Mouse (Mus musculus) CH12.LX (cell line): ENCODE measurements at regions not wholly inside any gene's neighbourhood (a gene's known extent, or its start where the extent isn't known, plus 50 kb on each side); places are given as distances from the start of the nearest gene placed in this dataset.

ENCODE experiments used
- DNase-seq: peaks from one replicate; pipeline ENCODE4 v3.0.0-alpha.2; 2013; ENCODE audit errors: extremely low read depth
- H3K27ac ChIP-seq: 2 replicates; pipeline ENCODE4 v1.5.1; 2012; ENCODE audit warnings: low read depth, mild to moderate bottlenecking, control low read depth, moderate library complexity; ENCODE audit not compliant: insufficient read depth
- H3K27me3 ChIP-seq: replicated peaks from 2 replicates; pipeline ENCODE3; 2012; ENCODE audit warnings: inconsistent platforms
- H3K36me3 ChIP-seq, 2 experiments: replicated peaks in 1 of 2; 2 replicates each; pipeline versions ENCODE3 to v1.6.1; 2012; ENCODE audit warnings: inconsistent platforms in 1 of 2, low read length in 1 of 2, mild to moderate bottlenecking in 1 of 2, mixed read lengths in 1 of 2, moderate library complexity in 1 of 2; ENCODE audit not compliant: control insufficient read depth in 1 of 2, insufficient read depth in 1 of 2
- H3K4me1 ChIP-seq, 2 experiments: 2 replicates each; pipeline ENCODE4 v1.6.1; 2012; ENCODE audit warnings: inconsistent platforms in 1 of 2, moderate library complexity in 1 of 2; ENCODE audit not compliant: insufficient read depth in 2 of 2, control insufficient read depth in 1 of 2
- H3K4me2 ChIP-seq: 2 replicates; pipeline ENCODE4 v1.6.1; 2012; ENCODE audit warnings: low read depth, mild to moderate bottlenecking, control low read depth; ENCODE audit not compliant: poor library complexity, insufficient read depth, severe bottlenecking
- H3K4me3 ChIP-seq, 3 experiments: fragments of 150-350 bp in 1 of 3; sonication (generic) in 1 of 3; replicated peaks in 1 of 3; 2 replicates each; pipeline versions ENCODE3 to v1.5.1; 2011 to 2012; ENCODE audit warnings: low read depth in 2 of 3, low read length in 2 of 3, mild to moderate bottlenecking in 2 of 3, moderate library complexity in 2 of 3, control low read depth in 1 of 3, improper control_type of control experiment in 1 of 3, inconsistent platforms in 1 of 3, mixed read lengths in 1 of 3; ENCODE audit not compliant: poor library complexity in 1 of 3
- H3K79me2 ChIP-seq: replicated peaks from 2 replicates; pipeline ENCODE4 v1.6.1; 2012; ENCODE audit warnings: mild to moderate bottlenecking, moderate library complexity; ENCODE audit not compliant: control insufficient read depth, poor library complexity, insufficient read depth, severe bottlenecking; ENCODE audit errors: extremely low read depth
- H3K9ac ChIP-seq: 2 replicates; pipeline ENCODE4 v1.6.1; 2012; ENCODE audit warnings: low read depth, mild to moderate bottlenecking, control low read depth, moderate library complexity; ENCODE audit not compliant: insufficient read depth
- H3K9me3 ChIP-seq: replicated peaks from 2 replicates; pipeline ENCODE3; 2012; ENCODE audit warnings: low read length, inconsistent platforms, mixed read lengths
- BHLHE40 ChIP-seq: IDR thresholded peaks from 2 replicates; pipeline ENCODE4 v1.6.1; 2011; ENCODE audit warnings: mild to moderate bottlenecking, low read depth, low read length, improper control_type of control experiment
- CTCF ChIP-seq, 2 experiments: IDR thresholded peaks in 1 of 2; conservative IDR thresholded peaks in 1 of 2; 2 replicates each; pipeline ENCODE4 v1.5.1; 2011 to 2012; ENCODE audit warnings: low read depth in 2 of 2, low read length in 2 of 2, improper control_type of control experiment in 1 of 2, inconsistent platforms in 1 of 2, mild to moderate bottlenecking in 1 of 2, moderate library complexity in 1 of 2
- ELF1 ChIP-seq: IDR thresholded peaks from 2 replicates; pipeline ENCODE4 v1.6.1; 2014; ENCODE audit warnings: low read depth, mild to moderate bottlenecking, inconsistent platforms, low read length, improper control_type of control experiment
- ETS1 ChIP-seq: conservative IDR thresholded peaks from 2 replicates; pipeline ENCODE4 v1.6.1; 2012; ENCODE audit warnings: low read depth, mild to moderate bottlenecking, inconsistent platforms, low read length, improper control_type of control experiment, moderate library complexity
- GABPA ChIP-seq: IDR thresholded peaks from 2 replicates; pipeline ENCODE4 v1.6.1; 2012; ENCODE audit warnings: low read depth, low read length, improper control_type of control experiment, inconsistent platforms; ENCODE audit not compliant: insufficient replicate concordance
- MAFK ChIP-seq: IDR thresholded peaks from 2 replicates; pipeline ENCODE4 v1.6.1; 2011; ENCODE audit warnings: low read length, improper control_type of control experiment; ENCODE audit not compliant: insufficient replicate concordance
- MEF2A ChIP-seq: IDR thresholded peaks from 2 replicates; pipeline ENCODE4 v1.6.1; 2014; ENCODE audit warnings: low read depth, mild to moderate bottlenecking, inconsistent platforms, low read length, improper control_type of control experiment, borderline replicate concordance
- MXI1 ChIP-seq: IDR thresholded peaks from 2 replicates; pipeline ENCODE4 v1.6.1; 2011; ENCODE audit warnings: mild to moderate bottlenecking, low read depth, low read length, improper control_type of control experiment
- PAX5 ChIP-seq: IDR thresholded peaks from 2 replicates; pipeline ENCODE4 v1.6.1; 2012; ENCODE audit warnings: low read length, inconsistent platforms, mixed read lengths
- POLR2AphosphoS2 ChIP-seq: IDR thresholded peaks from 2 replicates; pipeline ENCODE4 v1.6.1; 2011; ENCODE audit warnings: low read depth, low read length, improper control_type of control experiment
- SMC3 ChIP-seq: IDR thresholded peaks from 2 replicates; pipeline ENCODE4 v1.6.1; 2011; ENCODE audit warnings: low read depth, low read length, improper control_type of control experiment
- USF1 ChIP-seq: IDR thresholded peaks from 2 replicates; pipeline ENCODE4 v1.6.1; 2014; ENCODE audit warnings: low read depth, mild to moderate bottlenecking, inconsistent platforms, low read length, improper control_type of control experiment
- USF2 ChIP-seq: conservative IDR thresholded peaks from 2 replicates; pipeline ENCODE4 v1.6.1; 2011; ENCODE audit warnings: low read depth, low read length, improper control_type of control experiment
- ZC3H11A ChIP-seq: IDR thresholded peaks from 2 replicates; pipeline ENCODE4 v1.6.1; 2012; ENCODE audit warnings: low read depth, mild to moderate bottlenecking, inconsistent platforms, low read length, improper control_type of control experiment
- dilution Hi-C: fragments of 300-500 bp; cut with MboI; formaldehyde crosslinking; loops from 2 replicates; pipeline ENCODE4 v1.14.3; 2020; ENCODE audit warnings: low sequenced_read_pairs; ENCODE audit not compliant: extremely low pct_unique_long_range_greater_than_20kb, extremely low pct_ligation_motif_present
- in situ Hi-C: fragments of 300-500 bp; cut with MboI; formaldehyde crosslinking; loops from 3 replicates; pipeline ENCODE4 v1.14.3; 2019; ENCODE audit warnings: low sequenced_read_pairs, low pct_ligation_motif_present, low pct_unique_long_range_greater_than_20kb, mixed read lengths

DNA sequence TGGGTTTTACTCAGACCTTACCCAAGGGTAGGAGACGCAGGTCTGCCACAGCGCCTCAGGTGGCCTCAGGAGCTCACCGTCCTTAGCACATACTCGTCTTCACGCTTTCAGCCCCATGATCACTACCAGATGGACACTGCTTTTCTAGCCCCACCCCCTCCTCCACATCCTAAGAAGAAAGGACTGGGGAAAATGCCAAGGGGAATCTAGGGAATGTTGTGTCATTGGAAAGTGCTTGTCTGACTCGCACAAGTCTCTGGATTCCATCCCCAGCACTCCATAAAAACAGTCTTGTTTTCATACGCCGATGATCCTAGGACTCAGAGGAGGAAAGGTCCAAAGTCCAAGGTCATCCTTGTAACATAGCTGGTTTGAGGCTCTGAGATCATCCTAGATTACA is 192.4 kb upstream of the Noct start:
- no peak overlapping the region for H3K9ac ChIP-seq
- no peak for DNase-seq
- H3K4me2 ChIP-seq = no peak overlapping the region
- no peaks in the 10 kb centered on the region for H3K9me3 ChIP-seq
- no peak for TF ChIP-seq POLR2AphosphoS2
- no peak for TF ChIP-seq USF2
- no peak for TF ChIP-seq SMC3
- no peak for TF ChIP-seq ETS1
- TF ChIP-seq MEF2A = no peak
- TF ChIP-seq CTCF (conservative IDR thresholded peaks at IDR 0.05 in 1 of 2, IDR thresholded peaks at IDR 0.05 in 1 of 2; ENCODE audit: low read depth in 2 of 2, low read length in 2 of 2) = no peak
- TF ChIP-seq ELF1 = no peak
- no peak for TF ChIP-seq PAX5
- TF ChIP-seq ZC3H11A = no peak
- no peak for TF ChIP-seq MXI1
- no peak for TF ChIP-seq GABPA
- no peak for TF ChIP-seq BHLHE40
- H3K4me3 ChIP-seq = no peak overlapping the region
- H3K4me1 ChIP-seq = no peaks in the 10 kb centered on the region
- H3K27me3 ChIP-seq = no peaks in the 10 kb centered on the region
- no peak overlapping the region for H3K27ac ChIP-seq
- no peaks in the 10 kb centered on the region for H3K36me3 ChIP-seq
- no peaks in the 10 kb centered on the region for H3K79me2 ChIP-seq
- in situ Hi-C loops (no loop called here), dilution Hi-C loops (no loop called here)

DNA sequence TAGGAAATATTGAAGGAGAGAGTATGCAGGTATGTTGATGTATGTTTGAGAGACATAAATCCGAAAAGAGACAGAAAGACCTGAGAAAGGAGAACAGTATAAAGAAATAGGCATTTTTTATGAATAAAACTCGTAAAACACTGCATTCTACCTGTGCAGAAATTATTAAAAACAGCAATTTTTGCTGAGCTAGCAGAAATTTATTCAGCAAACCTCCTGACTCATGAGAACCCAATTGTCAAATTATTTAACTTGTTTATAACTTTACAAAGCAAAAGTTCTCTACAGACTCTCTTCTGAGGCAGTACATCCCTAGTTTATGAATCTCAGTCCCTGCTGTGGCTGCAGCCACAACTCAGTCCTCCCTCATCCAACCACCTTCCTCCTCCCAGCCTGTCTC is 191.0 kb upstream of the Noct start:
- TF ChIP-seq SMC3 = no peak
- peak; percentile 93 for TF ChIP-seq MAFK
- dilution Hi-C loops = no loop called here
- no peak for DNase-seq
- no peak overlapping the region for H3K4me3 ChIP-seq
- no peaks in the 10 kb centered on the region for H3K9me3 ChIP-seq
- no peak overlapping the region for H3K27ac ChIP-seq
- H3K36me3 ChIP-seq = no peaks in the 10 kb centered on the region
- no peak overlapping the region for H3K9ac ChIP-seq
- no peaks in the 10 kb centered on the region for H3K79me2 ChIP-seq
- in situ Hi-C loops = no loop called here
- no peaks in the 10 kb centered on the region for H3K4me1 ChIP-seq
- no peaks in the 10 kb centered on the region for H3K27me3 ChIP-seq
- H3K4me2 ChIP-seq = no peak overlapping the region

DNA sequence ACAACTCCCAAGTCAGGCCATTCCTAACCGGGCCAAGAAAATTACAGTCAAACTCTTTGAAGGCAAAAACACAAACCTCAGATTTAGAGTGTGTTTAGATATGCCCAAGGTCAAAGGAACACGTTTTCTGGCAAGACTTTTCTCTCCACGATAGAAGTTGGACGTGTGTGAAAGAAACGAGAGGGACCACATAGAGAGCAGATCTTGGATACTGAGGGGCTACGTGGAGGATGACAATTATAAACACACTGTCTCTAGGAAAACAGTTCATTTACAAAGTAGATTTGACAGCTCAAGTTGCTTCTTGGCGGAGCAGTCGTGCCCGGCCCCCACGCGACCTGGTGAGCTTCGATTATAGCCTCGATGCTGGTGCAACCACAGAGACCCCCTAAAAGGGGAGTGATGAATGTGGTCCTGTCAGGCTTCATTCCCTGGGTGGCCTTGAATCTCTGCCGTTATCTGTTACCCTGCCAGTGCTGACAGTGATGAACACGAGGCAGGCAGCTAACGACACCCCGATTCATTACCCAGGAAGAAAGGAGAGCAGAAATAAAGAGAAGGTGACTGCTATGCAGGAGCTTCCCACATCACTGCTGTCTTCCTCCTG is 187.4 kb upstream of the Noct start:
- no peaks in the 10 kb centered on the region for H3K27me3 ChIP-seq
- TF ChIP-seq MXI1 = no peak
- TF ChIP-seq USF1 = no peak
- H3K9me3 ChIP-seq = peaks cover 2% of the 10 kb centered on the region
- in situ Hi-C loops = no loop called here
- H3K4me3 ChIP-seq = no peak overlapping the region
- H3K4me2 ChIP-seq = no peak overlapping the region
- dilution Hi-C loops = no loop called here
- H3K36me3 ChIP-seq = no peaks in the 10 kb centered on the region
- H3K4me1 ChIP-seq = no peaks in the 10 kb centered on the region
- no peaks in the 10 kb centered on the region for H3K79me2 ChIP-seq
- DNase-seq = no peak
- no peak overlapping the region for H3K9ac ChIP-seq
- H3K27ac ChIP-seq = no peak overlapping the region
